Mouse (Mus musculus): ENCODE data around the gene Tmem212.

The Tmem212 gene

GRCm38 (mm10) chr3:27854431-27855180 is 41.6 kb downstream of the Tmem212 start:
- DNase-seq (ENCODE audit: extremely low read depth, low read depth), result no peak

- DNase-seq (ENCODE audit: extremely low read depth, low read depth), result no peak
These were observed 52.9 kb downstream of the Tmem212 start for GRCm38 (mm10) chr3:27843266-27843665.

- no peak for DNase-seq (ENCODE audit: extremely low read depth, low read depth)
These were observed 53.3 kb downstream of the Tmem212 start for GRCm38 (mm10) chr3:27842856-27843255.

GRCm38 (mm10) chr3:27840311-27840710 is 55.9 kb downstream of the Tmem212 start:
- no peak for DNase-seq (ENCODE audit: extremely low read depth, low read depth)

GRCm38 (mm10) chr3:27839795-27840194 is 56.4 kb downstream of the Tmem212 start:
- no peak for DNase-seq (ENCODE audit: extremely low read depth, low read depth)

GRCm38 (mm10) chr3:27839231-27839630 is 56.9 kb downstream of the Tmem212 start:
- DNase-seq (ENCODE audit: extremely low read depth, low read depth), result no peak

- no peak for DNase-seq (ENCODE audit: extremely low read depth, low read depth)
These were observed 59.9 kb downstream of the Tmem212 start for GRCm38 (mm10) chr3:27836297-27836696.

- DNase-seq (ENCODE audit: extremely low read depth, low read depth), result no peak
These were observed 60.4 kb downstream of the Tmem212 start for GRCm38 (mm10) chr3:27835786-27836185.

- no peak for DNase-seq (ENCODE audit: extremely low read depth, low read depth)
These were observed 67.4 kb downstream of the Tmem212 start for GRCm38 (mm10) chr3:27828755-27829154.

GRCm38 (mm10) chr3:27827236-27827635 is 68.9 kb downstream of the Tmem212 start:
- no peak for DNase-seq (ENCODE audit: extremely low read depth, low read depth)

- no peak for DNase-seq (ENCODE audit: extremely low read depth, low read depth)
These were observed 70.2 kb downstream of the Tmem212 start for GRCm38 (mm10) chr3:27825985-27826384.

All from MEL-GATA-1-ER (cell line).